In the genomic region with DNA sequence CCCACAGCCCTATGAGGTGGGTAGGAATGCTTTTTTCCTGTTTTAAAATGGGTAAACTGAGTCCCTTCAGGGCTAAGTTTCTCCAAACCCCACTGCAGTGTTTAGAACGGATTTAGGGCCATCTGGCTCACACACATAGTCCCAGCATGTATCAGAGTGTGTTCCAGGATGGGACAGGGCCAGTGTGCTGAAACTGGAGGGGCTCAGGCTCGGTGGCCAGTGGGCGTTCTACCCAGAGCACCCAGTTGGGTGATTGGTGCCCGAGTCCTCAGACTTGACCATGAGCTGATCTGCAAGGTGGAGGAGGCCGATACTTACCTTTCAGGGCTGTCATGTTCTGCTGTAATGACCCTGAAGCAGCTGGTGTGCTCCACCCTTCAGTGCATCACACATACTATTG, we compare ENCODE assay signal across 16 mouse cellular contexts.
DNase-seq lines count a peak whose midpoint lies in the region; TF ChIP-seq lines count a peak whose summit lies in the region.
"Had no signal": no experiment of that assay in that cellular context is flagged by ENCODE, and none has a peak within 500 bp of the region (broad histone marks: within the 10 kb centered on the region; RNA-seq: fewer than 3 reads in every experiment).

No protein-coding gene starts in this region.

- intact Hi-C loops in heart, postnatal 14 days (cut with DNase I): no loop called here

- no peak for TF ChIP-seq POLR2A in thymus, adult 2 months (IDR thresholded peaks at IDR 0.05; ENCODE audit: control insufficient read depth, extremely low read depth, insufficient read depth, low read length, poor library complexity)

- no peak for TF ChIP-seq CTCF in thymus, adult 2 months (IDR thresholded peaks at IDR 0.05; ENCODE audit: borderline replicate concordance, control insufficient read depth, extremely low read depth, insufficient read depth, low read length, poor library complexity)

- no peaks in the 10 kb centered on the region for H3K27me3 ChIP-seq in thymus, adult 2 months (ENCODE audit: control insufficient read depth, insufficient read depth, low read length)
- H3K27me3 ChIP-seq: CH12.LX, Patski had no signal

- peak; percentile 76 for DNase-seq in heart, adult 11 months
- DNase-seq in heart, postnatal 14 days: no peak
- no peak for DNase-seq in thymus, adult 2 months
- DNase-seq in thymus, postnatal 0 days (ENCODE audit: low spot score): no peak
- DNase-seq: adrenal gland, adult 2 months; adrenal gland, adult 8-10 months; adrenal gland, postnatal 10 days; adrenal gland, postnatal 14 days; adrenal gland, postnatal 25 days; adrenal gland, postnatal 36 days; cerebellum, adult 11 months; cerebellum, adult 11-12 months; cerebellum, adult 18-20 months had no signal

- H3K4me1 ChIP-seq in thymus, adult 2 months (replicated peaks; ENCODE audit: control insufficient read depth, insufficient read depth, low read length): peaks cover 48% of the 10 kb centered on the region

- no peaks in the 10 kb centered on the region for H3K36me3 ChIP-seq in thymus, adult 2 months (ENCODE audit: control insufficient read depth, insufficient read depth, low read length)
- H3K36me3 ChIP-seq: G1E had no signal

- WGBS in thymus, adult 2 months: 98% methylated on average over 5 of the region's 5 CpGs

- peak overlapping the region; percentile 14; the same call in 1 of the 2 replicates for H3K27ac ChIP-seq in thymus, adult 2 months (ENCODE audit: control insufficient read depth, insufficient read depth, low read length)

- no peak overlapping the region for H3K4me3 ChIP-seq in thymus, adult 2 months (ENCODE audit: control insufficient read depth, insufficient read depth, low read length)
